Mouse (Mus musculus) gastrocnemius, postnatal 14 days (tissue): ENCODE measurements at regions not wholly inside any gene's neighbourhood (a gene's known extent, or its start where the extent isn't known, plus 50 kb on each side); places are given as distances from the start of the nearest gene placed in this dataset.

Source experiments
- DNase-seq: peaks from one replicate; pipeline ENCODE4 v3.0.0; 2021; ENCODE audit warnings: mixed read lengths
- intact Hi-C: fragments of 180-260 bp; cut with DNase I; formaldehyde crosslinking; loops from one replicate; pipeline ENCODE4 v1.15.1; 2025; ENCODE audit warnings: low total_unique reads

GRCm38 (mm10) chr1:63977956-63978355 is 144.1 kb downstream of the Klf7 start:
- intact Hi-C loops: no loop called here
- DNase-seq: no peak

- intact Hi-C loops: no loop called here
These were observed 144.7 kb downstream of the Klf7 start for GRCm38 (mm10) chr1:63977302-63977888.

GRCm38 (mm10) chr1:63976862-63977261 is 145.2 kb downstream of the Klf7 start:
- intact Hi-C loops: no loop called here
- DNase-seq: no peak

More at GRCm38 (mm10) chr1:63977302-63977888, 144.7 kb downstream of the Klf7 start:
- DNase-seq: no peak

GRCm38 (mm10) chr1:63967849-63968248 is 154.2 kb downstream of the Klf7 start:
- DNase-seq: no peak
- intact Hi-C loops: no loop called here

GRCm38 (mm10) chr1:63965446-63965845 is 156.6 kb downstream of the Klf7 start:
- no peak for DNase-seq
- intact Hi-C loops: no loop called here

GRCm38 (mm10) chr1:63964519-63964918 is 157.6 kb downstream of the Klf7 start:
- DNase-seq: no peak
- intact Hi-C loops: no loop called here

GRCm38 (mm10) chr1:63955701-63956355 is 166.3 kb downstream of the Klf7 start:
- intact Hi-C loops: loop anchor here (10.0 kb wide), 1 partner anchor 291 kb away; no protein-coding TSS in a partner anchor

GRCm38 (mm10) chr1:63954876-63955513 is 167.1 kb downstream of the Klf7 start:
- DNase-seq: no peak
- intact Hi-C loops: loop anchor here (10.0 kb wide), 1 partner anchor 290 kb away; no protein-coding TSS in a partner anchor

More at GRCm38 (mm10) chr1:63955701-63956355, 166.3 kb downstream of the Klf7 start:
- no peak for DNase-seq

GRCm38 (mm10) chr1:63954172-63954571 is 167.9 kb downstream of the Klf7 start:
- intact Hi-C loops: loop anchor here (10.0 kb wide), 1 partner anchor 289 kb away; no protein-coding TSS in a partner anchor
- DNase-seq: no peak

GRCm38 (mm10) chr1:63953229-63953883 is 168.7 kb downstream of the Klf7 start:
- intact Hi-C loops: loop anchor here (2.0 to 10.0 kb wide), 2 partner anchors 289 to 493 kb away; no protein-coding TSS in a partner anchor
- DNase-seq: peak; percentile 46

- intact Hi-C loops: loop anchor here (2.0 to 10.0 kb wide), 2 partner anchors 287 to 495 kb away; no protein-coding TSS in a partner anchor
- DNase-seq: no peak
These were observed 170.4 kb downstream of the Klf7 start for GRCm38 (mm10) chr1:63951663-63952062.

- intact Hi-C loops: no loop called here
- no peak for DNase-seq
These were observed 174.8 kb downstream of the Klf7 start for GRCm38 (mm10) chr1:63947278-63947677.

GRCm38 (mm10) chr1:63946834-63947233 is 175.2 kb downstream of the Klf7 start:
- intact Hi-C loops: no loop called here
- no peak for DNase-seq

- intact Hi-C loops: no loop called here
- no peak for DNase-seq
These were observed 175.7 kb upstream of the 4933402D24Rik start for GRCm38 (mm10) chr1:63944786-63945185.

- DNase-seq: no peak
- intact Hi-C loops: no loop called here
These were observed 169.3 kb upstream of the 4933402D24Rik start for GRCm38 (mm10) chr1:63938416-63938815.

- DNase-seq: no peak
- intact Hi-C loops: no loop called here
These were observed 168.4 kb upstream of the 4933402D24Rik start for GRCm38 (mm10) chr1:63937480-63937879.

GRCm38 (mm10) chr1:63934570-63935280 is 165.7 kb upstream of the 4933402D24Rik start:
- DNase-seq: no peak
- intact Hi-C loops: no loop called here

- intact Hi-C loops: no loop called here
These were observed 163.4 kb upstream of the 4933402D24Rik start for GRCm38 (mm10) chr1:63932484-63932883.

GRCm38 (mm10) chr1:63929362-63930125 is 160.5 kb upstream of the 4933402D24Rik start:
- intact Hi-C loops: no loop called here
- DNase-seq: no peak

More at GRCm38 (mm10) chr1:63932484-63932883, 163.4 kb upstream of the 4933402D24Rik start:
- DNase-seq: no peak
